Mouse (Mus musculus): ENCODE data around the gene Enpp1. TPM values are rescaled to one million over a fixed set of nuclear protein-coding genes. Genes with fewer than 3 reads are reported as not detected.

Enpp1 gene
- total and polyA plus RNA-seq, 3 experiments: 0.12 to 0.15 TPM; not detected in 1

GRCm38 (mm10) chr10:24592969-24593368 lies 119.0 kb downstream of the Enpp1 start:
- DNase-seq (ENCODE audit: low read depth, low spot score): peak; percentile 38
- Histone ChIP-seq H3K27ac (ENCODE audit: control insufficient read depth, low read depth, low read length) (no peak overlapping the region), H3K9me3 (replicated peaks; ENCODE audit: insufficient read depth, low read length) (no peaks in the 10 kb centered on the region), H3K79me2 (ENCODE audit: control insufficient read depth, insufficient read depth, low read length, poor library complexity) (no peaks in the 10 kb centered on the region), H3K4me3 (ENCODE audit: control insufficient read depth in 1 of 2, insufficient read depth in 1 of 2, low read depth in 2 of 2, low read length in 2 of 2) (no peak overlapping the region), H3K36me3 (ENCODE audit: control insufficient read depth in 1 of 2, insufficient read depth in 2 of 2, low read length in 2 of 2) (peaks cover 0 to 5% of the 10 kb centered on the region in 2 experiments; a peak in 1 of 4 replicates), H3K27me3 (ENCODE audit: control insufficient read depth in 1 of 2, insufficient read depth in 2 of 2, low read length in 2 of 2) (no peaks in the 10 kb centered on the region), H3K4me1 (ENCODE audit: control insufficient read depth in 1 of 2, insufficient read depth in 2 of 2, low read length in 2 of 2) (peaks cover 3 to 8% of the 10 kb centered on the region in 2 experiments; a peak in 3 of 4 replicates), H3K9ac (ENCODE audit: control insufficient read depth, low read depth, low read length, poor library complexity, severe bottlenecking) (no peak overlapping the region)
- TF ChIP-seq CTCF (IDR thresholded peaks at IDR 0.05 in 2 of 3, conservative IDR thresholded peaks at IDR 0.05 in 1 of 3; ENCODE audit: control insufficient read depth in 1 of 3, insufficient read depth in 1 of 3, low read depth in 2 of 3, low read length in 3 of 3, poor library complexity in 1 of 3, severe bottlenecking in 1 of 3) (no peak), POLR2AphosphoS5 (IDR thresholded peaks at IDR 0.05; ENCODE audit: borderline replicate concordance, low read depth, low read length) (no peak), MEF2A (IDR thresholded peaks at IDR 0.05; ENCODE audit: extremely low read depth, insufficient replicate concordance, low read depth, low read length, poor library complexity, severe bottlenecking) (no peak), RAD21 (IDR thresholded peaks at IDR 0.05; ENCODE audit: low read depth, low read length) (no peak), MAX (IDR thresholded peaks at IDR 0.05; ENCODE audit: low read length) (no peak), EP300 (IDR thresholded peaks at IDR 0.05; ENCODE audit: low read depth in 1 of 2, low read length in 2 of 2) (peak; percentile 6 to 55; a peak in 2 of 4 replicates), SMC3 (IDR thresholded peaks at IDR 0.05; ENCODE audit: low read depth, low read length) (no peak), TAL1 (IDR thresholded peaks at IDR 0.05; ENCODE audit: low read length) (no peak), TBP (IDR thresholded peaks at IDR 0.05; ENCODE audit: low read depth, low read length) (no peak), SIN3A (IDR thresholded peaks at IDR 0.05; ENCODE audit: low read length) (no peak), UBTF (IDR thresholded peaks at IDR 0.05; ENCODE audit: borderline replicate concordance, insufficient read depth, low read depth, low read length) (no peak), RCOR1 (IDR thresholded peaks at IDR 0.05; ENCODE audit: low read depth, low read length) (no peak), GATA1 (IDR thresholded peaks at IDR 0.05; ENCODE audit: low read depth, low read length) (peak; percentile 55; the same call in 1 of the 2 replicates)

GRCm38 (mm10) chr10:24592318-24592717 lies 119.6 kb downstream of the Enpp1 start:
- no peaks in the 10 kb centered on the region for H3K9me3 ChIP-seq (replicated peaks; ENCODE audit: insufficient read depth, low read length)
- no peak for DNase-seq (ENCODE audit: low read depth, low spot score)
- no peak overlapping the region for H3K4me3 ChIP-seq (ENCODE audit: control insufficient read depth in 1 of 2, insufficient read depth in 1 of 2, low read depth in 2 of 2, low read length in 2 of 2)
- H3K4me1 ChIP-seq (ENCODE audit: control insufficient read depth in 1 of 2, insufficient read depth in 2 of 2, low read length in 2 of 2): peaks cover 3 to 8% of the 10 kb centered on the region in 2 experiments; a peak in 3 of 4 replicates
- H3K9ac ChIP-seq (ENCODE audit: control insufficient read depth, low read depth, low read length, poor library complexity, severe bottlenecking): no peak overlapping the region
- H3K27ac ChIP-seq (ENCODE audit: control insufficient read depth, low read depth, low read length): no peak overlapping the region
- H3K79me2 ChIP-seq (ENCODE audit: control insufficient read depth, insufficient read depth, low read length, poor library complexity): no peaks in the 10 kb centered on the region
- H3K36me3 ChIP-seq (ENCODE audit: control insufficient read depth in 1 of 2, insufficient read depth in 2 of 2, low read length in 2 of 2): peaks cover 0 to 5% of the 10 kb centered on the region in 2 experiments; a peak in 1 of 4 replicates
- no peaks in the 10 kb centered on the region for H3K27me3 ChIP-seq (ENCODE audit: control insufficient read depth in 1 of 2, insufficient read depth in 2 of 2, low read length in 2 of 2)
- TF ChIP-seq GABPA (IDR thresholded peaks at IDR 0.05; ENCODE audit: low read depth, low read length): no peak
- no peak for TF ChIP-seq TAL1 (IDR thresholded peaks at IDR 0.05; ENCODE audit: low read length)
- TF ChIP-seq CHD1 (IDR thresholded peaks at IDR 0.05; ENCODE audit: low read depth, low read length): no peak
- no peak for TF ChIP-seq MAZ (IDR thresholded peaks at IDR 0.05; ENCODE audit: low read depth, low read length)
- TF ChIP-seq MXI1 (IDR thresholded peaks at IDR 0.05; ENCODE audit: low read depth, low read length): no peak
- TF ChIP-seq SIN3A (IDR thresholded peaks at IDR 0.05; ENCODE audit: low read length): no peak
- TF ChIP-seq ZKSCAN1 (IDR thresholded peaks at IDR 0.05; ENCODE audit: low read depth, low read length): no peak
- TF ChIP-seq MAFK (IDR thresholded peaks at IDR 0.05; ENCODE audit: borderline replicate concordance, low read depth, low read length): no peak
- no peak for TF ChIP-seq HCFC1 (IDR thresholded peaks at IDR 0.05; ENCODE audit: low read depth, low read length)
- TF ChIP-seq POLR2A (IDR thresholded peaks at IDR 0.05; ENCODE audit: control insufficient read depth in 1 of 2, insufficient read depth in 1 of 2, low read depth in 1 of 2, low read length in 2 of 2, poor library complexity in 1 of 2): no peak
- no peak for TF ChIP-seq MYC (IDR thresholded peaks at IDR 0.05; ENCODE audit: low read depth, low read length)
- no peak for TF ChIP-seq TCF12 (IDR thresholded peaks at IDR 0.05; ENCODE audit: low read depth, low read length)
- TF ChIP-seq MEF2A (IDR thresholded peaks at IDR 0.05; ENCODE audit: extremely low read depth, insufficient replicate concordance, low read depth, low read length, poor library complexity, severe bottlenecking): no peak
- TF ChIP-seq ZC3H11A (IDR thresholded peaks at IDR 0.05; ENCODE audit: low read depth, low read length): no peak
- no peak for TF ChIP-seq USF2 (IDR thresholded peaks at IDR 0.05; ENCODE audit: borderline replicate concordance in 1 of 2, insufficient read depth in 1 of 2, low read depth in 1 of 2, low read length in 2 of 2)
- TF ChIP-seq NRF1 (IDR thresholded peaks at IDR 0.05; ENCODE audit: insufficient read depth, low read depth, low read length, poor library complexity, severe bottlenecking): no peak
- no peak for TF ChIP-seq KAT2A (conservative IDR thresholded peaks at IDR 0.05; ENCODE audit: low read depth, low read length)

All from MEL (cell line).